Mouse (Mus musculus) common myeloid progenitor, adult 5-6 weeks (primary cell): ENCODE results near the gene Myd88. TPM values are rescaled to one million over a fixed set of nuclear protein-coding genes. Genes with fewer than 3 reads are reported as not detected.

ENCODE experiments used
- ATAC-seq: replicated peaks from 2 replicates; pipeline ENCODE4 v1.8.0; 2016; ENCODE audit warnings: low read depth, mild to moderate bottlenecking, moderate TSS enrichment, inconsistent platforms; ENCODE audit not compliant: poor library complexity, severe bottlenecking
- total RNA-seq: library from RNA; stranded (forward); fragments of 200-1000, 187-1606 nt; gene quantifications from 2 replicates; pipeline ENCODE4 v1.2.3, GENCODE M21; 2017

Gene Myd88
- total RNA-seq, 1 experiment from 2014 or later = 18.7 TPM

GRCm38 (mm10) chr9:119346376-119346775 lies 5.2 kb upstream of the Myd88 start:
- ATAC-seq = no peak

- no peak for ATAC-seq
These were observed 1.5 kb upstream of the Myd88 start for GRCm38 (mm10) chr9:119342728-119343127.

- no peak for ATAC-seq
These were observed 1.0 kb downstream of the Myd88 start for GRCm38 (mm10) chr9:119340212-119340580.

GRCm38 (mm10) chr9:119339558-119340211 lies 1.5 kb downstream of the Myd88 start, which contains the start of gene Acaa1a:
Acaa1a (plus strand) TSS chr9:119339676.
- ATAC-seq = peak; percentile 50

- no peak for ATAC-seq
These were observed 2.1 kb downstream of the Myd88 start for GRCm38 (mm10) chr9:119339106-119339505.

GRCm38 (mm10) chr9:119338350-119338749 lies 2.9 kb downstream of the Myd88 start:
- ATAC-seq = no peak

GRCm38 (mm10) chr9:119337842-119338241 lies 3.4 kb downstream of the Myd88 start:
- no peak for ATAC-seq

- no peak for ATAC-seq
These were observed 5.6 kb downstream of the Myd88 start for GRCm38 (mm10) chr9:119335571-119335970.

GRCm38 (mm10) chr9:119334834-119335233 lies 6.4 kb downstream of the Myd88 start:
- ATAC-seq = no peak

- peak; percentile 94 for ATAC-seq
These were observed 6.9 kb downstream of the Myd88 start for GRCm38 (mm10) chr9:119334324-119334723.

GRCm38 (mm10) chr9:119330186-119330963 lies 10.8 kb downstream of the Myd88 start:
- ATAC-seq = no peak

- ATAC-seq = peak; percentile 82
These were observed 12.7 kb downstream of the Myd88 start for GRCm38 (mm10) chr9:119328488-119328887.

- ATAC-seq = no peak
These were observed 17.1 kb downstream of the Myd88 start for GRCm38 (mm10) chr9:119324130-119324529.

- ATAC-seq = 0 out of 2 replicates have a peak, but pooled peaks have one; percentile 0
These were observed 18.0 kb downstream of the Myd88 start for GRCm38 (mm10) chr9:119323260-119323645.

- peak; percentile 94 for ATAC-seq
These were observed 18.6 kb downstream of the Myd88 start, which contains the start of gene Oxsr1 for GRCm38 (mm10) chr9:119322289-119323259. Oxsr1 (minus strand) TSS chr9:119322427.

GRCm38 (mm10) chr9:119321392-119322229 lies 19.6 kb downstream of the Myd88 start:
- no peak for ATAC-seq

GRCm38 (mm10) chr9:119320946-119321345 lies 20.3 kb downstream of the Myd88 start:
- no peak for ATAC-seq

GRCm38 (mm10) chr9:119320446-119320845 lies 20.8 kb downstream of the Myd88 start:
- ATAC-seq = no peak

GRCm38 (mm10) chr9:119318891-119319290 lies 22.3 kb downstream of the Myd88 start:
- no peak for ATAC-seq
